Mouse (Mus musculus) C2C12 (cell line): ENCODE measurements at regions not wholly inside any gene's neighbourhood (a gene's known extent, or its start where the extent isn't known, plus 50 kb on each side); places are given as distances from the start of the nearest gene placed in this dataset.

Source experiments
- H3K27me3 ChIP-seq: one replicate; pipeline ENCODE4 v1.6.1; 2011; ENCODE audit not compliant: control insufficient read depth, insufficient read depth, insufficient read length
- H3K36me3 ChIP-seq: one replicate; pipeline ENCODE4 v1.6.1; 2011; ENCODE audit not compliant: control insufficient read depth, insufficient read depth
- H3K4me3 ChIP-seq: one replicate; pipeline ENCODE4 v1.5.1; 2011; ENCODE audit warnings: mild to moderate bottlenecking, control low read depth; ENCODE audit not compliant: poor library complexity, insufficient read depth, severe bottlenecking
- H3K79me2 ChIP-seq: one replicate; pipeline ENCODE4 v1.6.1; 2011; ENCODE audit not compliant: control insufficient read depth, insufficient read depth
- H3K79me3 ChIP-seq: one replicate; pipeline ENCODE4 v1.6.1; 2011; ENCODE audit warnings: low read depth, control low read depth
- H3ac ChIP-seq: one replicate; pipeline ENCODE3; 2011; ENCODE audit warnings: low read depth; ENCODE audit not compliant: control insufficient read depth, insufficient read length
- CEBPB ChIP-seq: IDR thresholded peaks from one replicate; pipeline ENCODE4 v1.6.1; 2011; ENCODE audit warnings: low read depth, mild to moderate bottlenecking, control low read depth, moderate library complexity
- CTCF ChIP-seq: IDR thresholded peaks from one replicate; pipeline ENCODE4 v1.5.1; 2011; ENCODE audit not compliant: control insufficient read depth, insufficient read depth, insufficient read length
- FOSL1 ChIP-seq: IDR thresholded peaks from one replicate; pipeline ENCODE4 v1.8.0; 2011; ENCODE audit warnings: mild to moderate bottlenecking, low read length; ENCODE audit not compliant: poor library complexity, insufficient read depth, severe bottlenecking
- MAX ChIP-seq: IDR thresholded peaks from one replicate; pipeline ENCODE4 v1.6.1; 2011; ENCODE audit warnings: mild to moderate bottlenecking, control low read depth
- MYOD1 ChIP-seq: IDR thresholded peaks from one replicate; pipeline ENCODE4 v1.6.1; 2011; ENCODE audit warnings: low read depth; ENCODE audit not compliant: control insufficient read depth, insufficient read length
- MYOG ChIP-seq: IDR thresholded peaks from one replicate; pipeline ENCODE4 v1.6.1; 2011; ENCODE audit not compliant: control insufficient read depth, insufficient read length; ENCODE audit errors: extremely low read depth
- USF1 ChIP-seq: IDR thresholded peaks from one replicate; pipeline ENCODE4 v1.6.1; 2011; ENCODE audit warnings: low read depth, mild to moderate bottlenecking, control low read depth, moderate library complexity

DNA sequence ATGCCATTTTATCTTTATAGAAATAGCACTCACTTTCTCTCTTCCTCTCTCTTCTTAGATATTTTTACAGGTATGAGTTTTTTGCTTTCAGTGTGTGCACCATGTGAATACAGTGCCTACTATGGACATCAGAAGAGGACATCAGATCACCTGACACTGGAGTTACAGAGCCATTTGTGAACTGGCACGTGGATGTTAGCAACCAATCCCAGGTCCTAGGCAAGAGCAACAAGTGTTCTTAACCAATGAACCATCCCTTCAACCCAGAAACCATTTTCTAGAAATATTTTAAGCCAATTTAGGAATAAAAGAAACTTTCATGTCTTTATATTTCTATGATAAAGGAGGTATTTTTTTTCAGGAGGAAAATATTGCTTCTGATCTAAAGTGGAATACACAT lies 64.7 kb upstream of the Mbnl1 start:
- Histone ChIP-seq H3K27me3 (no peaks in the 10 kb centered on the region), H3ac (no peak overlapping the region), H3K36me3 (no peaks in the 10 kb centered on the region), H3K4me3 (no peak overlapping the region), H3K79me3 (no peaks in the 10 kb centered on the region), H3K79me2 (no peaks in the 10 kb centered on the region)
- TF ChIP-seq CTCF, result no peak
- TF ChIP-seq MYOD1, result no peak
- TF ChIP-seq MAX, result no peak
- TF ChIP-seq MYOG, result no peak
- TF ChIP-seq CEBPB, result no peak
- TF ChIP-seq USF1, result no peak
- TF ChIP-seq FOSL1, result no peak

- H3K27me3 ChIP-seq, result no peaks in the 10 kb centered on the region
- H3K79me3 ChIP-seq, result no peaks in the 10 kb centered on the region
- H3K4me3 ChIP-seq, result no peak overlapping the region
- no peaks in the 10 kb centered on the region for H3K36me3 ChIP-seq
- no peak for TF ChIP-seq USF1
- TF ChIP-seq CEBPB, result no peak
- H3ac ChIP-seq, result no peak overlapping the region
- H3K79me2 ChIP-seq, result no peaks in the 10 kb centered on the region
Measured at GRCm38 (mm10) chr3:60408553-60409282, 63.9 kb upstream of the Mbnl1 start.

DNA sequence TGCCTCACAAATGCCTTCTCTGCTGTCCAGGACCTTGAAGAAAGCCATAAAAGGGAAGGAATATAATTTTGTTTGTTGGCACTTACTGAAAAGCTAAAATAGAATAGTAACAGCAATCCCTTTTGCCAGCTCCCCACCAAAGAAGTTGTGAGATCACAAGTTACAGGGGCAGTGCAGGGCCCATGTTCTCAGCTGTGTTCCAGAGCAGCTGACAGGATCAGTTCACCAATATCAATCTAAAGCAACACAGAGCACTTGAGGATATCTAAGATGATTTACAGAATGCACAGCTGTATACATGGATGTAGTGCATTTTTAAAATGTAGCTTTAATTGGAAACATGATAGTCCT lies 63.4 kb upstream of the Mbnl1 start:
- no peaks in the 10 kb centered on the region for H3K36me3 ChIP-seq
- H3K79me3 ChIP-seq, result no peaks in the 10 kb centered on the region
- H3K4me3 ChIP-seq, result no peak overlapping the region
- TF ChIP-seq CEBPB, result no peak
- no peak for TF ChIP-seq MAX
- no peak for TF ChIP-seq FOSL1
- no peak for TF ChIP-seq CTCF
- no peak for TF ChIP-seq MYOD1
- no peak for TF ChIP-seq MYOG
- no peak for TF ChIP-seq USF1
- H3K79me2 ChIP-seq, result no peaks in the 10 kb centered on the region
- no peaks in the 10 kb centered on the region for H3K27me3 ChIP-seq
- H3ac ChIP-seq, result peak overlapping the region; percentile 12

GRCm38 (mm10) chr3:60411746-60412145 lies 60.9 kb upstream of the Mbnl1 start:
- H3K79me3 ChIP-seq, result no peaks in the 10 kb centered on the region
- no peak overlapping the region for H3K4me3 ChIP-seq
- no peaks in the 10 kb centered on the region for H3K79me2 ChIP-seq

GRCm38 (mm10) chr3:60412206-60412605 lies 60.4 kb upstream of the Mbnl1 start:
- Histone ChIP-seq H3K79me2 (no peaks in the 10 kb centered on the region), H3K36me3 (no peaks in the 10 kb centered on the region), H3K79me3 (no peaks in the 10 kb centered on the region), H3ac (no peak overlapping the region), H3K27me3 (no peaks in the 10 kb centered on the region), H3K4me3 (no peak overlapping the region)
- no peak for TF ChIP-seq MAX
- no peak for TF ChIP-seq MYOG
- no peak for TF ChIP-seq CEBPB
- peak; percentile 26 for TF ChIP-seq MYOD1
- no peak for TF ChIP-seq FOSL1
- TF ChIP-seq CTCF, result no peak
- TF ChIP-seq USF1, result no peak

More at GRCm38 (mm10) chr3:60411746-60412145, 60.9 kb upstream of the Mbnl1 start:
- Histone ChIP-seq H3ac (no peak overlapping the region), H3K36me3 (no peaks in the 10 kb centered on the region), H3K27me3 (no peaks in the 10 kb centered on the region)
- no peak for TF ChIP-seq MAX
- TF ChIP-seq USF1, result no peak
- no peak for TF ChIP-seq CEBPB
- TF ChIP-seq CTCF, result no peak
- no peak for TF ChIP-seq MYOD1
- no peak for TF ChIP-seq MYOG
- TF ChIP-seq FOSL1, result no peak

DNA sequence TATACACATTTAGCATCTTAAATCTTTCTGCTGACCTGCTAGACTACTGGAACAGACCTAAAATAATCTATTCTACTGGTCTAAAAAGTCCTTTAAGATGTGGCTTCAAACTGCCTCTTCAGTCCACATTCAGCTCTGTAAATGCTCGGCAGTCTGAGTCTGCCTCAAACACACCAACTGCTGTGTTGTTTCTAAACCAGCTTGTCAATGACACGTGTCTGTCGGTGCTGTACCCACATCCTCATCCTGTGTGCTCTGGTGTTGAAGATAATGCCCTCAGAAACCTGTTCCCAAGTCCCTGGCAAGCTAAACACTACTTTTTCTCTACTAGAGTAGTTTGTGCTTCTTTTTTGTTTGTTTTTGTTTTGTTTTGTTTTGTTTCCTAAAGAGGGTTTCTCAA lies 58.9 kb upstream of the Mbnl1 start:
- no peak overlapping the region for H3K4me3 ChIP-seq
- H3K27me3 ChIP-seq, result no peaks in the 10 kb centered on the region
- no peaks in the 10 kb centered on the region for H3K79me3 ChIP-seq
- H3K36me3 ChIP-seq, result no peaks in the 10 kb centered on the region
- no peak overlapping the region for H3ac ChIP-seq
- TF ChIP-seq MYOD1 (no peak), USF1 (no peak)
- H3K79me2 ChIP-seq, result no peaks in the 10 kb centered on the region
